In the genomic region with DNA sequence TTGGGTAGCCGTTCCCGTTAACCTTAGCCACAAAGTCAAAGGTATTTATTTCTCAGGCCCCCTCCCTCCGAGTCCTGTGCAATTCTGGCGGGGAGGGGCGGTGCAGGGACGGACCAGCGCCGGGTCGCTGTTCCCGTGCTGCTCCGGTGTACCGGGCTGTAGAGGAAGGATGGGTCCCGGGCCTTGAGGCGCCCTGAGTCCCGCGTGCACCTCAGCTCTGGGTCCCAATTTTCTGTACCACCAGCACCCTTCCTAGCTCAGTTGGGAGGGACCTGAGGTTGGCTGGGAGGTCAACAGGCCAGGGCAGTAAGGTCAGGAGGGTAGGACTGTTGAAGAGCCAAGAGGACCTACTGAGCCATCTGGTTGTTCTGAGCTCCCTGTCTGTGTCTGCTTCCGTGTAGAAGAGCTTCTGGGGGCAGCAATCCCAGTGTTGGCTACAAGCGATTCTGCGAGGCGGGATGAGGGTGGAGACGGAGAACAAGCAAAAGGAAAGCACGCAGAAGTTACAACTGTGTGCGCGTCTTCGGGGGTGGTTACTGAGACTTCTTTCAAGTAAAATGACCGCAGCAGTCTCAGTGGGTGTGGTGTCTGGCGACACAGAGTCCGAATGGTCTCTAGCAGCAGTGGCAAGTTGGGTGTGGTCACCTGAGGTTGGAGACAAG, we compare ENCODE assay signal across 8 mouse cellular contexts. TPM values are rescaled to one million over a fixed set of nuclear protein-coding genes. Genes with fewer than 3 reads are reported as not detected.
DNase-seq lines count a peak whose midpoint lies in the region; ATAC-seq and TF ChIP-seq lines count a peak whose summit lies in the region.

No protein-coding gene starts in this region.

- no peak for TF ChIP-seq EP300 in ES-Bruce4 (IDR thresholded peaks at IDR 0.05; ENCODE audit: insufficient read depth, low read depth, low read length)

- whole genome bisulfite sequencing in liver, embryonic 11.5 days = 2% methylated on average over 28 of the region's 28 CpGs
- 1% methylated on average over 28 of the region's 28 CpGs for WGBS in midbrain, embryonic 15.5 days

- H3K36me3 ChIP-seq in ES-Bruce4 (ENCODE audit: control insufficient read depth, insufficient read depth, low read length, poor library complexity, severe bottlenecking) = no peaks in the 10 kb centered on the region
- H3K36me3 ChIP-seq in liver, embryonic 11.5 days (ENCODE audit: control insufficient read depth, insufficient read depth, low read length) = peaks cover 15% of the 10 kb centered on the region
- H3K36me3 ChIP-seq in midbrain, embryonic 15.5 days (replicated peaks) = peaks cover 27% of the 10 kb centered on the region

- H3K27ac ChIP-seq in ES-Bruce4 (ENCODE audit: insufficient read depth, low read length) = no peak overlapping the region
- peak overlapping the region; percentile 43 for H3K27ac ChIP-seq in embryonic fibroblast, embryonic 13.5 days (ENCODE audit: insufficient read depth, low read length)
- H3K27ac ChIP-seq in liver, embryonic 11.5 days (ENCODE audit: low read depth, low read length) = peak overlapping the region; percentile 69
- H3K27ac ChIP-seq in midbrain, embryonic 15.5 days = peak overlapping the region; percentile 93

- no peak for TF ChIP-seq CTCF in ES-Bruce4 (IDR thresholded peaks at IDR 0.05; ENCODE audit: low read depth, low read length)
- TF ChIP-seq CTCF in embryonic fibroblast, embryonic 13.5 days (IDR thresholded peaks at IDR 0.05; ENCODE audit: borderline replicate concordance, insufficient read depth, low read length) = no peak

- peak overlapping the region; percentile 69 for H3K9ac ChIP-seq in ES-Bruce4 (ENCODE audit: low read depth, poor library complexity, severe bottlenecking)
- peak overlapping the region; percentile 76 for H3K9ac ChIP-seq in liver, embryonic 11.5 days (ENCODE audit: low read depth, low read length)
- H3K9ac ChIP-seq in midbrain, embryonic 15.5 days = peak overlapping the region; percentile 80

- intact Hi-C loops in gastrocnemius, postnatal 14 days (cut with DNase I; ENCODE audit: low total_unique reads) = no loop called here

- DNase-seq in gastrocnemius, postnatal 14 days = peak; percentile 27
- DNase-seq in gastrocnemius, adult 8-10 months (ENCODE audit: low spot score in 2 of 2) = no peak
- DNase-seq in induced T-regulatory cell, adult 2 months (ENCODE audit: low read depth) = peak; percentile 66
- no peak for DNase-seq in liver, embryonic 11.5 days (ENCODE audit: low spot score)
- no peak for DNase-seq in yolk sac, embryonic 10.5 days (ENCODE audit: low spot score)

- H3K4me3 ChIP-seq in ES-Bruce4 (ENCODE audit: low read depth, low read length) = peak overlapping the region; percentile 95
- peak overlapping the region; percentile 59 for H3K4me3 ChIP-seq in embryonic fibroblast, embryonic 13.5 days (ENCODE audit: insufficient read depth, low read length)
- H3K4me3 ChIP-seq in liver, embryonic 11.5 days (ENCODE audit: low read depth, low read length) = peak overlapping the region; percentile 75
- peak overlapping the region; percentile 71 for H3K4me3 ChIP-seq in midbrain, embryonic 15.5 days

- H3K9me3 ChIP-seq in ES-Bruce4 (replicated peaks; ENCODE audit: control insufficient read depth, insufficient read depth, low read length, poor library complexity, severe bottlenecking) = no peaks in the 10 kb centered on the region
- H3K9me3 ChIP-seq in liver, embryonic 11.5 days (ENCODE audit: control insufficient read depth, low read length) = peaks cover under 1% of the 10 kb centered on the region
- peaks cover under 1% of the 10 kb centered on the region; the same call in 1 of the 2 replicates for H3K9me3 ChIP-seq in midbrain, embryonic 15.5 days

- peak overlapping the region; percentile 97 for H3K4me2 ChIP-seq in liver, embryonic 11.5 days
- peak overlapping the region; percentile 78 for H3K4me2 ChIP-seq in midbrain, embryonic 15.5 days

- peak; percentile 72 for ATAC-seq in liver, embryonic 11.5 days (replicated peaks; ENCODE audit: low FRiP score)
- peak; percentile 83 for ATAC-seq in midbrain, embryonic 15.5 days (replicated peaks)

- H3K27me3 ChIP-seq in ES-Bruce4 (ENCODE audit: control insufficient read depth, insufficient read depth, low read length, poor library complexity, severe bottlenecking) = no peaks in the 10 kb centered on the region
- no peaks in the 10 kb centered on the region for H3K27me3 ChIP-seq in liver, embryonic 11.5 days (replicated peaks; ENCODE audit: control insufficient read depth, insufficient read depth, low read length)
- no peaks in the 10 kb centered on the region for H3K27me3 ChIP-seq in midbrain, embryonic 15.5 days (replicated peaks)

- no peak for TF ChIP-seq POLR2A in ES-Bruce4 (IDR thresholded peaks at IDR 0.05; ENCODE audit: insufficient read depth, low read length)
- TF ChIP-seq POLR2A in embryonic fibroblast, embryonic 13.5 days (IDR thresholded peaks at IDR 0.05; ENCODE audit: low read depth, low read length) = peak; percentile 39

- H3K4me1 ChIP-seq in ES-Bruce4 (ENCODE audit: control insufficient read depth, insufficient read depth, low read length) = no peaks in the 10 kb centered on the region
- H3K4me1 ChIP-seq in embryonic fibroblast, embryonic 13.5 days (ENCODE audit: control insufficient read depth, insufficient read depth, low read length) = peaks cover 8% of the 10 kb centered on the region
- peaks cover 8% of the 10 kb centered on the region for H3K4me1 ChIP-seq in liver, embryonic 11.5 days (replicated peaks; ENCODE audit: control insufficient read depth, insufficient read depth, low read length)
- peaks cover 20% of the 10 kb centered on the region for H3K4me1 ChIP-seq in midbrain, embryonic 15.5 days

RNA-seq across cellular contexts. Expression of gene Zfp775, which starts 0.3 kb away (rescaled TPM):
- 1 to 10 TPM; 5.2 to 5.5 TPM for total RNA-seq in gastrocnemius, postnatal 14 days (2021)
- 10 to 100 TPM in 2 of 4 experiments, 1 to 10 TPM in 2; 8.8 to 12.1 (median 9.9) TPM for total RNA-seq in gastrocnemius, adult 8-10 months (2022)
- 3.2 and 6.0 TPM in 2 replicates for polyA plus RNA-seq in ES-Bruce4 (2011; ENCODE audit: insufficient read depth, insufficient read length, low read depth, missing spikeins)
- 2.2 and 2.7 TPM in 2 replicates for polyA plus RNA-seq in embryonic fibroblast, embryonic 13.5 days (2011; ENCODE audit: insufficient read length, low read depth, missing spikeins)
- polyA plus RNA-seq in liver, embryonic 11.5 days (2014; fragmentation: Nextera tagmentation; extraction: Ambion mirVana) = 2.7 and 3.3 TPM in 2 replicates
- 16.3 and 16.8 TPM in 2 replicates for polyA plus RNA-seq in midbrain, embryonic 15.5 days (2015; fragmentation: Nextera tagmentation; extraction: Ambion mirVana)

RNA-seq across cellular contexts. Expression of gene Gm44965, which starts 8.5 kb away (rescaled TPM):
- total RNA-seq in gastrocnemius, postnatal 14 days (2021) = 1 to 10 TPM in 1 of 2 experiments, not detected in 1; 2.0 TPM
- total RNA-seq in gastrocnemius, adult 8-10 months (2022) = 1 to 10 TPM in 2 of 4 experiments, not detected in 2; 4.4 to 9.4 TPM
- polyA plus RNA-seq in ES-Bruce4 (2011; ENCODE audit: insufficient read depth, insufficient read length, low read depth, missing spikeins) = not detected in 2 replicates
- polyA plus RNA-seq in embryonic fibroblast, embryonic 13.5 days (2011; ENCODE audit: insufficient read length, low read depth, missing spikeins) = not detected in 2 replicates
- polyA plus RNA-seq in liver, embryonic 11.5 days (2014; fragmentation: Nextera tagmentation; extraction: Ambion mirVana) = not detected in 2 replicates
- polyA plus RNA-seq in midbrain, embryonic 15.5 days (2015; fragmentation: Nextera tagmentation; extraction: Ambion mirVana) = 0.88 TPM in 1 of 2 replicates, not detected in the other

RNA-seq across cellular contexts. Expression of gene Repin1, which starts 8.5 kb away (rescaled TPM):
- total RNA-seq in gastrocnemius, postnatal 14 days (2021) = 10 to 100 TPM; 18.5 to 19.0 TPM
- 10 to 100 TPM; 28.9 to 35.0 (median 33.6) TPM for total RNA-seq in gastrocnemius, adult 8-10 months (2022)
- polyA plus RNA-seq in ES-Bruce4 (2011; ENCODE audit: insufficient read depth, insufficient read length, low read depth, missing spikeins) = 12.5 and 13.3 TPM in 2 replicates
- polyA plus RNA-seq in embryonic fibroblast, embryonic 13.5 days (2011; ENCODE audit: insufficient read length, low read depth, missing spikeins) = 16.3 and 19.0 TPM in 2 replicates
- polyA plus RNA-seq in liver, embryonic 11.5 days (2014; fragmentation: Nextera tagmentation; extraction: Ambion mirVana) = 20.0 and 20.1 TPM in 2 replicates
- 48.9 and 50.4 TPM in 2 replicates for polyA plus RNA-seq in midbrain, embryonic 15.5 days (2015; fragmentation: Nextera tagmentation; extraction: Ambion mirVana)

RNA-seq across cellular contexts. Expression of gene Gm45021, which starts 12.8 kb away (rescaled TPM):
- total RNA-seq in gastrocnemius, postnatal 14 days (2021) = not detected
- total RNA-seq in gastrocnemius, adult 8-10 months (2022) = not detected
- polyA plus RNA-seq in ES-Bruce4 (2011; ENCODE audit: insufficient read depth, insufficient read length, low read depth, missing spikeins) = not detected in 2 replicates
- not detected in 2 replicates for polyA plus RNA-seq in embryonic fibroblast, embryonic 13.5 days (2011; ENCODE audit: insufficient read length, low read depth, missing spikeins)
- polyA plus RNA-seq in liver, embryonic 11.5 days (2014; fragmentation: Nextera tagmentation; extraction: Ambion mirVana) = not detected in 2 replicates
- not detected in 2 replicates for polyA plus RNA-seq in midbrain, embryonic 15.5 days (2015; fragmentation: Nextera tagmentation; extraction: Ambion mirVana)

RNA-seq across cellular contexts. Expression of gene AI854703, which starts 24.4 kb away (rescaled TPM):
- under 1 TPM; 0.40 to 0.45 TPM for total RNA-seq in gastrocnemius, postnatal 14 days (2021)
- total RNA-seq in gastrocnemius, adult 8-10 months (2022) = 1 to 10 TPM in 1 of 4 experiments, under 1 TPM in 3; 0.56 to 1.2 (median 0.71) TPM
- 0.29 and 0.36 TPM in 2 replicates for polyA plus RNA-seq in ES-Bruce4 (2011; ENCODE audit: insufficient read depth, insufficient read length, low read depth, missing spikeins)
- 0.84 and 1.6 TPM in 2 replicates for polyA plus RNA-seq in embryonic fibroblast, embryonic 13.5 days (2011; ENCODE audit: insufficient read length, low read depth, missing spikeins)
- 0.40 and 0.45 TPM in 2 replicates for polyA plus RNA-seq in liver, embryonic 11.5 days (2014; fragmentation: Nextera tagmentation; extraction: Ambion mirVana)
- polyA plus RNA-seq in midbrain, embryonic 15.5 days (2015; fragmentation: Nextera tagmentation; extraction: Ambion mirVana) = 20.9 and 23.8 TPM in 2 replicates

Comparison
In these comparisons a context has a peak if more than half of its experiments do, and no peak if none do; other contexts are left out.
1. DNase-seq: peak in gastrocnemius, postnatal 14 days (single experiment) and induced T-regulatory cell, adult 2 months (single experiment); none in gastrocnemius, adult 8-10 months (0 of 2), liver, embryonic 11.5 days (single experiment) and yolk sac, embryonic 10.5 days (single experiment).
2. Peak in every context shown above with its lines, with median percentiles within 50 percentile points of each other: H3K4me3 ChIP-seq and H3K9ac ChIP-seq.